12 mouse cellular contexts compared by ENCODE assay signal in the genomic region with DNA sequence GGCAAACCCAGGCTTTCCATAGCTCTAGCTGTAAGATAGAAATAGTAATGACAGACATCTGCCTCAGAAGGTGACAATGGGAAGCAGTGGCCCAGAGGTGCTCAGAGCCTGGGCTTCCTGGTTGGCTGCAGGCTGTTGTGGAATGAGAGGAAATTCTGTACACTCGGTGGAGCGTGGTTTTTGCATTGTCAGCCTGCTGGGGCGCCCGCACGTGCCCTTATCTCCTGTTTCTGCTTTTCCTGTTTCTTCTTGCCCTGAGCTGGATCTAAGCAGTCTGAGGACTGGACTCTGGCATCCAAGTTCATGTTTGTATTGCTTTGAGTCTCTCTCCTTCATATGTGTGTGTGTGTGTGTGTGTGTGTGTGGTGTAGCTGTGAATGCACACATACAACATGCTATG. TPM values are rescaled to one million over a fixed set of nuclear protein-coding genes. Genes with fewer than 3 reads are reported as not detected.
DNase-seq lines count a peak whose midpoint lies in the region; ATAC-seq and TF ChIP-seq lines count a peak whose summit lies in the region.
"Had no signal": no experiment of that assay in that cellular context is flagged by ENCODE, and none has a peak within 500 bp of the region (broad histone marks: within the 10 kb centered on the region; RNA-seq: fewer than 3 reads in every experiment).

No protein-coding gene starts in this region.

- H3K4me3 ChIP-seq in heart, embryonic 13.5 days: no peak overlapping the region
- H3K4me3 ChIP-seq in embryonic facial prominence, embryonic 13.5 days: no peak overlapping the region
- no peak overlapping the region for H3K4me3 ChIP-seq in kidney, postnatal 0 days (replicated peaks; ENCODE audit: low read depth, low read length)
- H3K4me3 ChIP-seq in megakaryocyte, embryonic 14.5 days (replicated peaks): peak overlapping the region; percentile 90
- no peak overlapping the region for H3K4me3 ChIP-seq in forebrain, postnatal 0 days (ENCODE audit: low read depth, low read length)
- H3K4me3 ChIP-seq: myocyte had no signal

- H3K27me3 ChIP-seq in heart, embryonic 13.5 days (replicated peaks): no peaks in the 10 kb centered on the region
- H3K27me3 ChIP-seq in embryonic facial prominence, embryonic 13.5 days: no peaks in the 10 kb centered on the region
- H3K27me3 ChIP-seq in kidney, postnatal 0 days (ENCODE audit: insufficient read depth, low read length): no peaks in the 10 kb centered on the region
- no peaks in the 10 kb centered on the region for H3K27me3 ChIP-seq in megakaryocyte, embryonic 14.5 days (replicated peaks)
- H3K27me3 ChIP-seq in forebrain, postnatal 0 days (ENCODE audit: insufficient read depth, low read length): no peaks in the 10 kb centered on the region

- no peak for ATAC-seq in heart, embryonic 13.5 days (ENCODE audit: extremely low read depth, insufficient number of reproducible peaks, low FRiP score, low TSS enrichment)
- no peak for ATAC-seq in embryonic facial prominence, embryonic 13.5 days (ENCODE audit: insufficient number of reproducible peaks, insufficient read depth, low FRiP score, low TSS enrichment, low read depth)
- peak; percentile 67 for ATAC-seq in kidney, postnatal 0 days (replicated peaks; ENCODE audit: low FRiP score, low read depth)
- no peak for ATAC-seq in forebrain, postnatal 0 days
- ATAC-seq: hindbrain, postnatal 0 days had no signal

- H3K4me1 ChIP-seq in heart, embryonic 13.5 days: peaks cover 48% of the 10 kb centered on the region
- peaks cover 40% of the 10 kb centered on the region for H3K4me1 ChIP-seq in embryonic facial prominence, embryonic 13.5 days
- H3K4me1 ChIP-seq in kidney, postnatal 0 days (replicated peaks; ENCODE audit: insufficient read depth, low read length): peaks cover 30% of the 10 kb centered on the region
- peaks cover 80% of the 10 kb centered on the region for H3K4me1 ChIP-seq in megakaryocyte, embryonic 14.5 days
- H3K4me1 ChIP-seq in forebrain, postnatal 0 days (ENCODE audit: insufficient read depth): peaks cover 16% of the 10 kb centered on the region

- H3K9ac ChIP-seq in heart, embryonic 13.5 days: no peak overlapping the region
- no peak overlapping the region for H3K9ac ChIP-seq in embryonic facial prominence, embryonic 13.5 days
- no peak overlapping the region for H3K9ac ChIP-seq in kidney, postnatal 0 days (ENCODE audit: low read depth, low read length)
- no peak overlapping the region for H3K9ac ChIP-seq in forebrain, postnatal 0 days

- H3K4me2 ChIP-seq in heart, embryonic 13.5 days: no peak overlapping the region
- H3K4me2 ChIP-seq in embryonic facial prominence, embryonic 13.5 days: no peak overlapping the region
- H3K4me2 ChIP-seq in kidney, postnatal 0 days (ENCODE audit: low read length): no peak overlapping the region
- no peak overlapping the region for H3K4me2 ChIP-seq in forebrain, postnatal 0 days (ENCODE audit: low read depth)

- no peak for DNase-seq in heart, postnatal 36 days
- DNase-seq in kidney, postnatal 0 days (ENCODE audit: low spot score): peak; percentile 73
- DNase-seq in gastrocnemius, postnatal 14 days: no peak
- DNase-seq in forebrain, postnatal 0 days: no peak
- DNase-seq in thymus, postnatal 14 days: no peak

- H3K36me3 ChIP-seq in heart, embryonic 13.5 days: no peaks in the 10 kb centered on the region
- no peaks in the 10 kb centered on the region for H3K36me3 ChIP-seq in embryonic facial prominence, embryonic 13.5 days
- no peaks in the 10 kb centered on the region for H3K36me3 ChIP-seq in kidney, postnatal 0 days (ENCODE audit: insufficient read depth, low read length)
- peaks cover 34% of the 10 kb centered on the region for H3K36me3 ChIP-seq in megakaryocyte, embryonic 14.5 days (replicated peaks; ENCODE audit: low read length)
- no peaks in the 10 kb centered on the region for H3K36me3 ChIP-seq in forebrain, postnatal 0 days (ENCODE audit: insufficient read depth)

- intact Hi-C loops in heart, postnatal 36 days (cut with DNase I): no loop called here
- intact Hi-C loops in gastrocnemius, postnatal 14 days (cut with DNase I; ENCODE audit: low total_unique reads): no loop called here

- WGBS in heart, embryonic 13.5 days: 16% methylated on average over 5 of the region's 5 CpGs
- 46% methylated on average over 5 of the region's 5 CpGs for WGBS in embryonic facial prominence, embryonic 13.5 days
- WGBS in kidney, postnatal 0 days: 48% methylated on average over 5 of the region's 5 CpGs
- 75% methylated on average over 5 of the region's 5 CpGs for WGBS in forebrain, postnatal 0 days

- TF ChIP-seq CTCF in kidney, postnatal 0 days (IDR thresholded peaks at IDR 0.05; ENCODE audit: low read depth): no peak
- no peak for TF ChIP-seq CTCF in forebrain, postnatal 0 days (IDR thresholded peaks at IDR 0.05; ENCODE audit: low read depth)

- peak overlapping the region; percentile 65 for H3K27ac ChIP-seq in heart, embryonic 13.5 days (replicated peaks)
- 0 out of 2 replicates have a peak overlapping the region, but pooled peaks have one; percentile 49 for H3K27ac ChIP-seq in embryonic facial prominence, embryonic 13.5 days
- H3K27ac ChIP-seq in kidney, postnatal 0 days: peak overlapping the region; percentile 66
- H3K27ac ChIP-seq in forebrain, postnatal 0 days (ENCODE audit: low read depth, low read length): no peak overlapping the region
- H3K27ac ChIP-seq: hindbrain, postnatal 0 days had no signal

- no peaks in the 10 kb centered on the region for H3K9me3 ChIP-seq in heart, embryonic 13.5 days
- no peaks in the 10 kb centered on the region for H3K9me3 ChIP-seq in embryonic facial prominence, embryonic 13.5 days
- no peaks in the 10 kb centered on the region for H3K9me3 ChIP-seq in kidney, postnatal 0 days (replicated peaks; ENCODE audit: low read length)
- no peaks in the 10 kb centered on the region for H3K9me3 ChIP-seq in megakaryocyte, embryonic 14.5 days
- H3K9me3 ChIP-seq in forebrain, postnatal 0 days (ENCODE audit: low read length): no peaks in the 10 kb centered on the region

RNA-seq across cellular contexts. Expression of a gene that starts 24.3 kb away (rescaled TPM):
- 20.6 and 20.7 TPM in 2 replicates for polyA plus RNA-seq in heart, embryonic 13.5 days (2015; fragmentation: Nextera tagmentation; extraction: Ambion mirVana)
- 10 to 100 TPM; 10.2 to 11.2 TPM for total RNA-seq in heart, postnatal 36 days (2021)
- polyA plus RNA-seq in embryonic facial prominence, embryonic 13.5 days (2015; fragmentation: Nextera tagmentation; extraction: Ambion mirVana): 44.4 and 44.8 TPM in 2 replicates
- polyA plus RNA-seq in kidney, postnatal 0 days (2015; fragmentation: Nextera tagmentation; extraction: Ambion mirVana): 118 and 131 TPM in 2 replicates
- 3.2 and 4.8 TPM in 2 replicates for polyA plus RNA-seq in megakaryocyte, embryonic 14.5 days (2012; ENCODE audit: insufficient read depth, low replicate concordance)
- 10 to 100 TPM; 39.1 to 43.0 TPM for total RNA-seq in gastrocnemius, postnatal 14 days (2021)
- total RNA-seq in forebrain, postnatal 0 days (2014; rRNA removed): 4.4 and 7.9 TPM in 2 replicates
- 5.5 and 5.8 TPM in 2 replicates for polyA plus RNA-seq in forebrain, postnatal 0 days (2015; fragmentation: Nextera tagmentation; extraction: Ambion mirVana)

RNA-seq across cellular contexts. Expression of a gene that starts 28.0 kb away (rescaled TPM):
- polyA plus RNA-seq in heart, embryonic 13.5 days (2015; fragmentation: Nextera tagmentation; extraction: Ambion mirVana): not detected in 2 replicates
- total RNA-seq in heart, postnatal 36 days (2021): not detected
- not detected in 2 replicates for polyA plus RNA-seq in embryonic facial prominence, embryonic 13.5 days (2015; fragmentation: Nextera tagmentation; extraction: Ambion mirVana)
- 0.13 TPM in 1 of 2 replicates, not detected in the other for polyA plus RNA-seq in kidney, postnatal 0 days (2015; fragmentation: Nextera tagmentation; extraction: Ambion mirVana)
- not detected in 2 replicates for polyA plus RNA-seq in megakaryocyte, embryonic 14.5 days (2012; ENCODE audit: insufficient read depth, low replicate concordance)
- not detected for total RNA-seq in gastrocnemius, postnatal 14 days (2021)
- total RNA-seq in forebrain, postnatal 0 days (2014; rRNA removed): not detected in 2 replicates
- not detected in 2 replicates for polyA plus RNA-seq in forebrain, postnatal 0 days (2015; fragmentation: Nextera tagmentation; extraction: Ambion mirVana)
- total RNA-seq: gastrocnemius, adult 8-10 months had no signal
- polyA plus RNA-seq: embryonic facial prominence, embryonic 11.5 days; hindbrain, postnatal 0 days had no signal

RNA-seq across cellular contexts. Expression of a gene that starts 30.9 kb away (rescaled TPM):
- polyA plus RNA-seq in heart, embryonic 13.5 days (2015; fragmentation: Nextera tagmentation; extraction: Ambion mirVana): 0.24 TPM in 1 of 2 replicates, not detected in the other
- not detected for total RNA-seq in heart, postnatal 36 days (2021)
- polyA plus RNA-seq in embryonic facial prominence, embryonic 13.5 days (2015; fragmentation: Nextera tagmentation; extraction: Ambion mirVana): 1.1 and 1.6 TPM in 2 replicates
- 0.78 and 0.96 TPM in 2 replicates for polyA plus RNA-seq in kidney, postnatal 0 days (2015; fragmentation: Nextera tagmentation; extraction: Ambion mirVana)
- 0.04 TPM in 1 of 2 replicates, not detected in the other for polyA plus RNA-seq in megakaryocyte, embryonic 14.5 days (2012; ENCODE audit: insufficient read depth, low replicate concordance)
- total RNA-seq in gastrocnemius, postnatal 14 days (2021): 1 to 10 TPM in 1 of 2 experiments, under 1 TPM in 1; 0.38 to 1.1 TPM
- 28.2 and 29.1 TPM in 2 replicates for total RNA-seq in forebrain, postnatal 0 days (2014; rRNA removed)
- polyA plus RNA-seq in forebrain, postnatal 0 days (2015; fragmentation: Nextera tagmentation; extraction: Ambion mirVana): 12.0 and 20.1 TPM in 2 replicates
- total RNA-seq: gastrocnemius, adult 8-10 months had no signal
